Comparison of ENCODE assay signal across 32 mouse cellular contexts in the genomic region with DNA sequence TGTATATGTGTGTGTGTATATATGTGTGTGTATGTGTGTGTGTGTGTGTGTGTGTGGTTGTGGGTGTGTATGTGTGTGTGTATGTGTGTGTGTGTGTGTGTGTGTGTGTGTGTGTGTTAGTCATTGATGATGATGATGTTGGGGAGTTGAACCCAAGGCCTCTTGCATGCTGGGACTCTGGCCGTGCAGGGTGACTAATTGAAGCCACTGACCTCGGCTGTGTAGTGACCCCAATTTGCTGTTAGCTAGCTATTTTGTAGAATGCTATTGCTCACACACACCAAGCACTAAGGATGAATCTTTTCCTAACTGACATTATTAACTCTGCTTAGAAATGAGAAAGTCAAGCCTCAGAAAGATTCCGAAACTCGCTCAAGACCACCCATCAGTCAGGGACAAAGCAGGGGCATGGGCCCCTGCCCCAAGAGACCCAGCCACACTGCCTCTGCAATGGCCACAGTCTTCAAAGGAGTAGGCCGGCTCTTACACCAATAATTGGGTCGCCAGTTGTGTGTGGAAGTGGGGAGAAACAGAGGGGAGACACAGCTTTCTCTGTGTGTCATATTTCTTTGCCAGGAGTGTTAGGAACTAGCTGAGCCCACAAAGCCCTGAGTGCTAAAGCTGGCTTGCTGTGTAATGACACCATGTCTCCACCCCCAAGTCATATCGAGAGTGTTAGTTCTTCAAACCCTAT. TPM values are rescaled to one million over a fixed set of nuclear protein-coding genes. Genes with fewer than 3 reads are reported as not detected.
DNase-seq lines count a peak whose midpoint lies in the region; ATAC-seq and TF ChIP-seq lines count a peak whose summit lies in the region.
"Had no signal": no experiment of that assay in that cellular context is flagged by ENCODE, and none has a peak within 500 bp of the region (broad histone marks: within the 10 kb centered on the region; RNA-seq: fewer than 3 reads in every experiment).

No protein-coding gene starts in this region.

- 78% methylated on average over 7 of the region's 7 CpGs for WGBS in heart, postnatal 0 days
- 71% methylated on average over 7 of the region's 7 CpGs for WGBS in heart, embryonic 10.5 days

- ATAC-seq in heart, postnatal 0 days (ENCODE audit: insufficient read depth, low read depth): no peak
- ATAC-seq: forebrain, embryonic 13.5 days; forebrain, postnatal 0 days; hindbrain, postnatal 0 days; inflammation-experienced regulatory T-cells, adult 6 months; intestine, embryonic 16.5 days; Patski had no signal

- peak; percentile 37 to 68 for DNase-seq in adrenal gland, adult (ENCODE audit: inconsistent age in 2 of 2, low spot score in 1 of 2)
- no peak for DNase-seq in adrenal gland, postnatal 10 days
- DNase-seq in heart, adult 11 months: peak; percentile 77
- DNase-seq in heart, postnatal 4 days: no peak
- DNase-seq in heart, postnatal 0 days (ENCODE audit: low spot score): no peak
- no peak for DNase-seq in heart, embryonic 10.5 days (ENCODE audit: low spot score)
- DNase-seq in retina, postnatal 1 day: peak; percentile 26
- DNase-seq in retina, embryonic 14.5 days (ENCODE audit: low spot score): no peak
- DNase-seq: adrenal gland, postnatal 25 days; B cell, adult 2 months; cerebellum, adult 18-20 months; cerebellum, adult 9-10 months; gastrocnemius, adult 2 months; gastrocnemius, postnatal 14 days had no signal

- no peak overlapping the region for H3K9ac ChIP-seq in heart, postnatal 0 days (replicated peaks; ENCODE audit: low read depth, low read length)
- H3K9ac ChIP-seq: forebrain, embryonic 13.5 days; forebrain, postnatal 0 days; hindbrain, embryonic 14.5 days had no signal

- H3K9me3 ChIP-seq in heart, postnatal 0 days (replicated peaks; ENCODE audit: control insufficient read depth, low read length): no peaks in the 10 kb centered on the region
- H3K9me3 ChIP-seq in heart, embryonic 10.5 days: no peaks in the 10 kb centered on the region
- H3K9me3 ChIP-seq: forebrain, embryonic 10.5 days; forebrain, embryonic 13.5 days; G1E had no signal

- no peaks in the 10 kb centered on the region for H3K36me3 ChIP-seq in heart, postnatal 0 days (replicated peaks; ENCODE audit: control insufficient read depth, insufficient read depth, low read length)
- no peaks in the 10 kb centered on the region for H3K36me3 ChIP-seq in heart, embryonic 10.5 days
- H3K36me3 ChIP-seq: forebrain, embryonic 10.5 days; G1E had no signal

- TF ChIP-seq CTCF in heart, postnatal 0 days (IDR thresholded peaks at IDR 0.05; ENCODE audit: low read depth): no peak

- H3K4me3 ChIP-seq in heart, postnatal 0 days (ENCODE audit: low read depth, low read length): no peak overlapping the region
- no peak overlapping the region for H3K4me3 ChIP-seq in heart, embryonic 10.5 days
- H3K4me3 ChIP-seq: forebrain, embryonic 10.5 days; forebrain, embryonic 13.5 days; gastrocnemius, adult 2 months had no signal

- H3K4me2 ChIP-seq in heart, postnatal 0 days (ENCODE audit: low read depth, low read length): no peak overlapping the region
- H3K4me2 ChIP-seq: forebrain, embryonic 13.5 days; heart, embryonic 11.5 days; hindbrain, embryonic 14.5 days had no signal

- no peak for TF ChIP-seq EP300 in heart, postnatal 0 days (IDR thresholded peaks at IDR 0.05; ENCODE audit: low read depth)

- no peaks in the 10 kb centered on the region for H3K27me3 ChIP-seq in heart, postnatal 0 days (ENCODE audit: control insufficient read depth, insufficient read depth, low read length)
- peaks cover 30% of the 10 kb centered on the region for H3K27me3 ChIP-seq in heart, embryonic 10.5 days (ENCODE audit: insufficient read depth, poor library complexity, severe bottlenecking)
- H3K27me3 ChIP-seq: Patski had no signal

- peaks cover 23% of the 10 kb centered on the region for H3K4me1 ChIP-seq in heart, postnatal 0 days (ENCODE audit: control insufficient read depth, insufficient read depth)
- H3K4me1 ChIP-seq in heart, embryonic 10.5 days: peaks cover 34% of the 10 kb centered on the region
- H3K4me1 ChIP-seq: forebrain, embryonic 13.5 days had no signal

- H3K27ac ChIP-seq in heart, postnatal 0 days (ENCODE audit: low read depth): 0 out of 2 replicates have a peak overlapping the region, but pooled peaks have one; percentile 0
- no peak overlapping the region for H3K27ac ChIP-seq in heart, embryonic 10.5 days
- H3K27ac ChIP-seq: forebrain, embryonic 10.5 days; forebrain, embryonic 13.5 days; gastrocnemius, adult 2 months; hindbrain, embryonic 14.5 days; hindbrain, postnatal 0 days had no signal

RNA-seq across cellular contexts. Expression of gene Tinagl1, which starts 6.1 kb away (rescaled TPM):
- total RNA-seq in adrenal gland, postnatal 10 days (2021): 100 to 1,000 TPM in 1 of 2 experiments, 10 to 100 TPM in 1; 69.2 to 114 TPM
- 10 to 100 TPM; 68.9 to 69.4 TPM for total RNA-seq in heart, postnatal 4 days (2021)
- total RNA-seq in heart, postnatal 0 days (2014; rRNA removed; ENCODE audit: low replicate concordance): 128 and 168 TPM in 2 replicates
- 56.1 and 61.3 TPM in 2 replicates for polyA plus RNA-seq in heart, postnatal 0 days (2015; fragmentation: Nextera tagmentation; extraction: Ambion mirVana)
- 39.0 and 45.2 TPM in 2 replicates for polyA plus RNA-seq in heart, embryonic 10.5 days (2016; fragmentation: Nextera tagmentation; extraction: Ambion mirVana)
- total RNA-seq: CH12.LX had no signal
- polyA plus RNA-seq: inflammation-experienced regulatory T-cells, adult 6 months had no signal

RNA-seq across cellular contexts. Expression of gene Gm853, which starts 41.1 kb away (rescaled TPM):
- total RNA-seq in adrenal gland, postnatal 10 days (2021): not detected
- total RNA-seq in heart, postnatal 4 days (2021): not detected
- not detected in 2 replicates for total RNA-seq in heart, postnatal 0 days (2014; rRNA removed; ENCODE audit: low replicate concordance)
- polyA plus RNA-seq in heart, postnatal 0 days (2015; fragmentation: Nextera tagmentation; extraction: Ambion mirVana): not detected in 2 replicates
- polyA plus RNA-seq in heart, embryonic 10.5 days (2016; fragmentation: Nextera tagmentation; extraction: Ambion mirVana): not detected in 2 replicates
- total RNA-seq: adrenal gland, postnatal 25 days; CH12.LX; forebrain, postnatal 0 days; gastrocnemius, adult 2 months; gastrocnemius, postnatal 14 days; gastrocnemius, postnatal 4 days; heart, adult 18-20 months; heart, postnatal 36 days had no signal
- polyA plus RNA-seq: embryonic facial prominence, embryonic 11.5 days; embryonic facial prominence, embryonic 14.5 days; forebrain, embryonic 10.5 days; forebrain, embryonic 13.5 days; frontal cortex, adult 2 months; G1E; heart, embryonic 11.5 days; heart, embryonic 16.5 days; inflammation-experienced regulatory T-cells, adult 6 months; intestine, embryonic 16.5 days had no signal

RNA-seq across cellular contexts. Expression of gene Hcrtr1, which starts 41.9 kb away (rescaled TPM):
- total RNA-seq in adrenal gland, postnatal 10 days (2021): 1 to 10 TPM in 1 of 2 experiments, under 1 TPM in 1; 0.78 to 1.7 TPM
- not detected for total RNA-seq in heart, postnatal 4 days (2021)
- total RNA-seq in heart, postnatal 0 days (2014; rRNA removed; ENCODE audit: low replicate concordance): not detected in 2 replicates
- not detected in 2 replicates for polyA plus RNA-seq in heart, postnatal 0 days (2015; fragmentation: Nextera tagmentation; extraction: Ambion mirVana)
- 0.12 and 0.43 TPM in 2 replicates for polyA plus RNA-seq in heart, embryonic 10.5 days (2016; fragmentation: Nextera tagmentation; extraction: Ambion mirVana)
- total RNA-seq: CH12.LX; G1E; gastrocnemius, adult 2 months; gastrocnemius, postnatal 14 days; gastrocnemius, postnatal 4 days; heart, adult 18-20 months; heart, postnatal 36 days had no signal
- polyA plus RNA-seq: forebrain, embryonic 13.5 days; G1E; heart, embryonic 16.5 days; inflammation-experienced regulatory T-cells, adult 6 months had no signal

Comparison
In these comparisons a context has a peak if more than half of its experiments do, and no peak if none do; other contexts are left out.
1. DNase-seq: peak in adrenal gland, adult (2 of 2), heart, adult 11 months (single experiment) and retina, postnatal 1 day (single experiment); none in adrenal gland, postnatal 10 days (single experiment), heart, postnatal 4 days (single experiment), heart, postnatal 0 days (single experiment), heart, embryonic 10.5 days (single experiment) and retina, embryonic 14.5 days (single experiment).